Mouse (Mus musculus) thymus, postnatal 36 days (tissue): ENCODE measurements around the gene Nbeal1.
A peak's percentile ranks its signal among the peaks of the same experiment; 100 is the strongest.
"Not testable (repeated sequence)": the region's sequence is repeated elsewhere in the genome, so short reads cannot be mapped to it uniquely, and the experiment has no call there.

ENCODE experiments used
- DNase-seq, 2 experiments: peaks; one replicate each; pipeline ENCODE4 v3.0.0; 2022; ENCODE audit warnings: mixed read lengths in 2 of 2

Gene Nbeal1

GRCm38 (mm10) chr1:60179932-60180783, at the start of gene Nbeal1:
Gene Nbeal1, plus strand, starts transcription at chr1:60180599.
- DNase-seq = peak; percentile 95 to 96

GRCm38 (mm10) chr1:60137346-60137745, 43.1 kb upstream of the Nbeal1 start:
- DNase-seq = no peak

- DNase-seq = no peak
Measured at GRCm38 (mm10) chr1:60152700-60153099, 27.7 kb upstream of the Nbeal1 start.

GRCm38 (mm10) chr1:60156651-60157050, 23.7 kb upstream of the Nbeal1 start:
- no peak for DNase-seq

GRCm38 (mm10) chr1:60158411-60158810, 22.0 kb upstream of the Nbeal1 start:
- DNase-seq = peak; percentile 45 to 50

- DNase-seq = no peak
Measured at GRCm38 (mm10) chr1:60163676-60164075, 16.7 kb upstream of the Nbeal1 start.

GRCm38 (mm10) chr1:60169626-60170025, 10.8 kb upstream of the Nbeal1 start:
- DNase-seq = no peak

- DNase-seq = no peak
Measured at GRCm38 (mm10) chr1:60170251-60170650, 10.1 kb upstream of the Nbeal1 start.

GRCm38 (mm10) chr1:60173119-60173518, 7.3 kb upstream of the Nbeal1 start:
- DNase-seq = no peak

GRCm38 (mm10) chr1:60177814-60178213, 2.6 kb upstream of the Nbeal1 start:
- DNase-seq = not testable (repeated sequence)

GRCm38 (mm10) chr1:60179376-60179775, 1.0 kb upstream of the Nbeal1 start:
- DNase-seq = no peak

GRCm38 (mm10) chr1:60180784-60181221, 404 bp downstream of the Nbeal1 start:
- no peak for DNase-seq

GRCm38 (mm10) chr1:60188454-60188853, 8.1 kb downstream of the Nbeal1 start:
- no peak for DNase-seq

- peak; percentile 12 to 13 for DNase-seq
Measured at GRCm38 (mm10) chr1:60196813-60197212, 16.4 kb downstream of the Nbeal1 start.

GRCm38 (mm10) chr1:60199006-60199405, 18.6 kb downstream of the Nbeal1 start:
- DNase-seq = no peak

GRCm38 (mm10) chr1:60236261-60236660, 55.9 kb downstream of the Nbeal1 start:
- DNase-seq = peak; percentile 45 to 66

GRCm38 (mm10) chr1:60240430-60240829, 60.0 kb downstream of the Nbeal1 start:
- DNase-seq = no peak

GRCm38 (mm10) chr1:60268113-60268512, 87.7 kb downstream of the Nbeal1 start:
- DNase-seq = no peak

GRCm38 (mm10) chr1:60269314-60269713, 88.9 kb downstream of the Nbeal1 start:
- no peak for DNase-seq

GRCm38 (mm10) chr1:60272471-60272870, 92.1 kb downstream of the Nbeal1 start:
- DNase-seq = peak; percentile 45 to 46

- no peak for DNase-seq
Measured at GRCm38 (mm10) chr1:60293921-60294320, 113.5 kb downstream of the Nbeal1 start.

- peak; percentile 87 to 90 for DNase-seq
Measured at GRCm38 (mm10) chr1:60342808-60343629, 162.6 kb downstream of the Nbeal1 start, which contains the start of gene Cyp20a1. Gene Cyp20a1, plus strand, starts transcription at chr1:60343323.

- DNase-seq = no peak
Measured at GRCm38 (mm10) chr1:60343630-60344455, 163.4 kb downstream of the Nbeal1 start.
